Mouse (Mus musculus) thymus, adult 2 months (tissue): ENCODE measurements at regions not wholly inside any gene's neighbourhood (a gene's known extent, or its start where the extent isn't known, plus 50 kb on each side); places are given as distances from the start of the nearest gene placed in this dataset.

Source experiments
- DNase-seq: peaks from one replicate; pipeline ENCODE4 v3.0.0; 2021
- H3K27ac ChIP-seq: fragments of 200-500 bp; 2 replicates; pipeline ENCODE4 v1.5.1; 2012; ENCODE audit warnings: low read length, control low read depth; ENCODE audit not compliant: control insufficient read depth, insufficient read depth
- H3K27me3 ChIP-seq: fragments of 200-500 bp; 2 replicates; pipeline ENCODE4 v1.6.1; 2012; ENCODE audit warnings: mild to moderate bottlenecking, low read length, moderate library complexity, mixed read lengths; ENCODE audit not compliant: control insufficient read depth, insufficient read depth
- H3K36me3 ChIP-seq: fragments of 200-500 bp; 2 replicates; pipeline ENCODE4 v1.6.1; 2012; ENCODE audit warnings: mild to moderate bottlenecking, low read length, moderate library complexity; ENCODE audit not compliant: control insufficient read depth, insufficient read depth
- H3K4me1 ChIP-seq: fragments of 200-500 bp; replicated peaks from 2 replicates; pipeline ENCODE4 v1.6.1; 2012; ENCODE audit warnings: low read length; ENCODE audit not compliant: control insufficient read depth, insufficient read depth
- H3K4me3 ChIP-seq: fragments of 200-500 bp; 2 replicates; pipeline ENCODE4 v1.5.1; 2012; ENCODE audit warnings: mild to moderate bottlenecking, low read length, control low read depth, moderate library complexity; ENCODE audit not compliant: control insufficient read depth, insufficient read depth
- CTCF ChIP-seq: fragments of 200-500 bp; IDR thresholded peaks from 2 replicates; pipeline ENCODE4 v1.5.1; 2012; ENCODE audit warnings: mild to moderate bottlenecking, control low read depth, low read length, moderate library complexity, borderline replicate concordance; ENCODE audit not compliant: control insufficient read depth, poor library complexity, insufficient read depth; ENCODE audit errors: extremely low read depth
- POLR2A ChIP-seq: fragments of 200-500 bp; IDR thresholded peaks from 2 replicates; pipeline ENCODE4 v1.6.1; 2012; ENCODE audit warnings: mild to moderate bottlenecking, low read length, control low read depth, moderate library complexity; ENCODE audit not compliant: control insufficient read depth, poor library complexity, insufficient read depth; ENCODE audit errors: extremely low read depth
- WGBS: fragments of 180-500 bp; shearing (Covaris S2); methylation state at CpG from one replicate; pipeline ENCODE4 v1.1.7; 2018; 5-methylcytosine and 5-hydroxymethylcytosine counted together

- H3K27me3 ChIP-seq = no peaks in the 10 kb centered on the region
- no peaks in the 10 kb centered on the region for H3K4me1 ChIP-seq
- H3K4me3 ChIP-seq = no peak overlapping the region
- no peak overlapping the region for H3K27ac ChIP-seq
- no peaks in the 10 kb centered on the region for H3K36me3 ChIP-seq
- 97% methylated on average over 5 of the region's 5 CpGs for WGBS
- TF ChIP-seq POLR2A (no peak), CTCF (no peak)
- no peak for DNase-seq
These were observed 694.8 kb downstream of the Adgrl2 start for GRCm38 (mm10) chr3:148295515-148295914.

- DNase-seq = no peak
These were observed 711.4 kb downstream of the Adgrl2 start for GRCm38 (mm10) chr3:148278978-148279377.

GRCm38 (mm10) chr3:148272159-148272848 is 718.1 kb downstream of the Adgrl2 start:
- H3K4me1 ChIP-seq = no peaks in the 10 kb centered on the region
- no peak overlapping the region for H3K27ac ChIP-seq
- H3K36me3 ChIP-seq = no peaks in the 10 kb centered on the region
- no peak overlapping the region for H3K4me3 ChIP-seq
- WGBS = 95% methylated on average over 4 of the region's 4 CpGs
- H3K27me3 ChIP-seq = no peaks in the 10 kb centered on the region
- DNase-seq = no peak
- no peak for TF ChIP-seq POLR2A
- TF ChIP-seq CTCF = no peak

More at GRCm38 (mm10) chr3:148278978-148279377, 711.4 kb downstream of the Adgrl2 start:
- no peak overlapping the region for H3K27ac ChIP-seq
- no peak for TF ChIP-seq CTCF
- TF ChIP-seq POLR2A = no peak
- H3K4me1 ChIP-seq = no peaks in the 10 kb centered on the region
- WGBS = 23% methylated on average over 3 of the region's 3 CpGs
- H3K36me3 ChIP-seq = no peaks in the 10 kb centered on the region
- no peak overlapping the region for H3K4me3 ChIP-seq
- no peaks in the 10 kb centered on the region for H3K27me3 ChIP-seq

- H3K36me3 ChIP-seq = no peaks in the 10 kb centered on the region
- no peaks in the 10 kb centered on the region for H3K4me1 ChIP-seq
- DNase-seq = no peak
- no peak overlapping the region for H3K4me3 ChIP-seq
- no peak for TF ChIP-seq POLR2A
- H3K27ac ChIP-seq = no peak overlapping the region
- no peaks in the 10 kb centered on the region for H3K27me3 ChIP-seq
- 95% methylated on average over 4 of the region's 4 CpGs for WGBS
These were observed 721.5 kb downstream of the Adgrl2 start for GRCm38 (mm10) chr3:148268812-148269211.

GRCm38 (mm10) chr3:148259211-148259610 is 731.1 kb downstream of the Adgrl2 start:
- 98% methylated on average over 1 of the region's 1 CpGs for WGBS
- Histone ChIP-seq H3K4me1 (no peaks in the 10 kb centered on the region), H3K36me3 (no peaks in the 10 kb centered on the region), H3K4me3 (no peak overlapping the region), H3K27me3 (no peaks in the 10 kb centered on the region), H3K27ac (no peak overlapping the region)
- no peak for DNase-seq
- TF ChIP-seq CTCF (no peak), POLR2A (no peak)

GRCm38 (mm10) chr3:148248617-148249016 is 741.7 kb downstream of the Adgrl2 start:
- 12% methylated on average over 1 of the region's 1 CpGs for WGBS
- H3K36me3 ChIP-seq = no peaks in the 10 kb centered on the region
- H3K4me3 ChIP-seq = no peak overlapping the region
- TF ChIP-seq CTCF (no peak), POLR2A (no peak)
- no peaks in the 10 kb centered on the region for H3K27me3 ChIP-seq
- H3K4me1 ChIP-seq = no peaks in the 10 kb centered on the region
- H3K27ac ChIP-seq = no peak overlapping the region
- no peak for DNase-seq

GRCm38 (mm10) chr3:148246786-148247185 is 743.6 kb downstream of the Adgrl2 start:
- Histone ChIP-seq H3K27me3 (no peaks in the 10 kb centered on the region), H3K4me1 (no peaks in the 10 kb centered on the region), H3K27ac (no peak overlapping the region), H3K4me3 (no peak overlapping the region), H3K36me3 (no peaks in the 10 kb centered on the region)
- no peak for DNase-seq
- TF ChIP-seq CTCF (no peak), POLR2A (no peak)

GRCm38 (mm10) chr3:148238093-148238492 is 752.3 kb downstream of the Adgrl2 start:
- Histone ChIP-seq H3K4me1 (no peaks in the 10 kb centered on the region), H3K27me3 (no peaks in the 10 kb centered on the region), H3K27ac (no peak overlapping the region), H3K4me3 (no peak overlapping the region), H3K36me3 (no peaks in the 10 kb centered on the region)
- no peak for DNase-seq
- TF ChIP-seq CTCF = no peak
- no peak for TF ChIP-seq POLR2A
